Mouse (Mus musculus) testis, adult 2 months (tissue): Measurements from ENCODE around the gene Fcer1g. TPM values are rescaled to one million over a fixed set of nuclear protein-coding genes. Genes with fewer than 3 reads are reported as not detected.
A peak's percentile ranks its signal among the peaks of the same experiment; 100 is the strongest.

Experiments
- H3K27ac ChIP-seq: fragments of 200-500 bp; 2 replicates; pipeline ENCODE4 v1.5.1; 2012; ENCODE audit warnings: low read depth, low read length; ENCODE audit not compliant: control insufficient read depth, insufficient read depth
- H3K27me3 ChIP-seq: fragments of 200-500 bp; 2 replicates; pipeline ENCODE4 v1.6.1; 2012; ENCODE audit warnings: mild to moderate bottlenecking, low read length, moderate library complexity; ENCODE audit not compliant: control insufficient read depth, insufficient read depth
- H3K36me3 ChIP-seq: fragments of 200-500 bp; 2 replicates; pipeline ENCODE4 v1.6.1; 2012; ENCODE audit warnings: mild to moderate bottlenecking, low read length; ENCODE audit not compliant: control insufficient read depth, insufficient read depth
- H3K4me1 ChIP-seq: fragments of 200-500 bp; 2 replicates; pipeline ENCODE4 v1.6.1; 2012; ENCODE audit warnings: low read length; ENCODE audit not compliant: control insufficient read depth, insufficient read depth
- H3K4me3 ChIP-seq: fragments of 200-500 bp; 2 replicates; pipeline ENCODE4 v1.5.1; 2012; ENCODE audit warnings: low read depth, mild to moderate bottlenecking, low read length, moderate library complexity, mixed read lengths; ENCODE audit not compliant: control insufficient read depth
- CTCF ChIP-seq: fragments of 200-500 bp; IDR thresholded peaks from 2 replicates; pipeline ENCODE4 v1.5.1; 2012; ENCODE audit warnings: low read depth, mild to moderate bottlenecking, inconsistent platforms, low read length, moderate library complexity; ENCODE audit not compliant: control insufficient read depth, insufficient read depth, insufficient replicate concordance
- POLR2A ChIP-seq: fragments of 200-500 bp; IDR thresholded peaks from 2 replicates; pipeline ENCODE4 v1.6.1; 2012; ENCODE audit warnings: low read depth, mild to moderate bottlenecking, inconsistent platforms, low read length, moderate library complexity; ENCODE audit not compliant: control insufficient read depth
- polyA plus RNA-seq: library from polyadenylated mRNA; depleted of rRNA; stranded (reverse); fragments of >200 nt; gene quantifications from 2 replicates; pipeline ENCODE4 v1.2.3, GENCODE M21; 2012; rRNA removed

Gene Fcer1g
- polyA plus RNA-seq, 1 experiment = 8.2 TPM

- Histone ChIP-seq H3K27ac (peak overlapping the region; percentile 17; the same call in 1 of the 2 replicates), H3K36me3 (no peaks in the 10 kb centered on the region), H3K4me1 (peaks cover 13% of the 10 kb centered on the region), H3K4me3 (no peak overlapping the region), H3K27me3 (no peaks in the 10 kb centered on the region)
- TF ChIP-seq CTCF = no peak
- no peak for TF ChIP-seq POLR2A
Observed at GRCm38 (mm10) chr1:171187851-171188700, 46.1 kb downstream of the Fcer1g start.

GRCm38 (mm10) chr1:171185655-171186054 is 48.5 kb downstream of the Fcer1g start:
- Histone ChIP-seq H3K4me3 (no peak overlapping the region), H3K36me3 (no peaks in the 10 kb centered on the region), H3K4me1 (peaks cover 10% of the 10 kb centered on the region), H3K27ac (no peak overlapping the region), H3K27me3 (no peaks in the 10 kb centered on the region)
- TF ChIP-seq POLR2A = no peak
- TF ChIP-seq CTCF = no peak

- TF ChIP-seq POLR2A = no peak
- TF ChIP-seq CTCF = no peak
- H3K4me3 ChIP-seq = no peak overlapping the region
- H3K27me3 ChIP-seq = no peaks in the 10 kb centered on the region
- H3K4me1 ChIP-seq = peaks cover 3% of the 10 kb centered on the region
- H3K36me3 ChIP-seq = no peaks in the 10 kb centered on the region
- no peak overlapping the region for H3K27ac ChIP-seq
Observed at GRCm38 (mm10) chr1:171184314-171184713, 49.9 kb downstream of the Fcer1g start.

- TF ChIP-seq CTCF (no peak), POLR2A (no peak)
- Histone ChIP-seq H3K4me3 (no peak overlapping the region), H3K27ac (no peak overlapping the region), H3K36me3 (no peaks in the 10 kb centered on the region), H3K27me3 (no peaks in the 10 kb centered on the region), H3K4me1 (peaks cover 2% of the 10 kb centered on the region; the same call in 1 of the 2 replicates)
Observed at GRCm38 (mm10) chr1:171183620-171184019, 50.5 kb downstream of the Fcer1g start.

- Histone ChIP-seq H3K4me3 (no peak overlapping the region), H3K27me3 (no peaks in the 10 kb centered on the region), H3K4me1 (no peaks in the 10 kb centered on the region), H3K36me3 (no peaks in the 10 kb centered on the region), H3K27ac (no peak overlapping the region)
- TF ChIP-seq POLR2A (no peak), CTCF (no peak)
Observed at GRCm38 (mm10) chr1:171183025-171183424, 51.1 kb downstream of the Fcer1g start.

Other genes starting within 250 kb of the Fcer1g start
- not detected in 2 replicates for gene Fcgr4, start 215.4 kb downstream of the Fcer1g start, polyA plus RNA-seq
- 30.9 and 52.1 TPM in 2 replicates for gene Fcgr3, start 169.4 kb downstream of the Fcer1g start, polyA plus RNA-seq
- 309 and 314 TPM in 2 replicates for gene Cfap126, start 120.4 kb downstream of the Fcer1g start, polyA plus RNA-seq
- 85.3 and 105 TPM in 2 replicates for gene Sdhc, start 83.8 kb downstream of the Fcer1g start, polyA plus RNA-seq
- gene Mpz, start 83.7 kb downstream of the Fcer1g start, polyA plus RNA-seq = 2.8 and 3.0 TPM in 2 replicates
- 2.9 and 4.6 TPM in 2 replicates for gene Pcp4l1, start 38.1 kb downstream of the Fcer1g start, polyA plus RNA-seq
- gene Nr1i3, start 20.4 kb downstream of the Fcer1g start, polyA plus RNA-seq = 0.04 and 0.16 TPM in 2 replicates
- gene Tomm40l, start 11.9 kb downstream of the Fcer1g start, polyA plus RNA-seq = 4.5 and 6.5 TPM in 2 replicates
- 8.0 and 8.3 TPM in 2 replicates for gene Apoa2, start 9.3 kb downstream of the Fcer1g start, polyA plus RNA-seq
- 0.52 and 1.0 TPM in 2 replicates for gene Adamts4, start 16.1 kb upstream of the Fcer1g start, polyA plus RNA-seq
- 86.0 and 91.4 TPM in 2 replicates for gene Ndufs2, start 17.0 kb upstream of the Fcer1g start, polyA plus RNA-seq
- 25.0 and 32.3 TPM in 2 replicates for gene B4galt3, start 36.0 kb upstream of the Fcer1g start, polyA plus RNA-seq
- 7.1 and 8.7 TPM in 2 replicates for gene Ppox, start 46.8 kb upstream of the Fcer1g start, polyA plus RNA-seq
- gene Usp21, start 53.6 kb upstream of the Fcer1g start, polyA plus RNA-seq = 38.4 and 38.7 TPM in 2 replicates
- gene Ufc1, start 60.7 kb upstream of the Fcer1g start, polyA plus RNA-seq = 19.1 and 20.0 TPM in 2 replicates
- gene Dedd, start 94.8 kb upstream of the Fcer1g start, polyA plus RNA-seq = 158 and 176 TPM in 2 replicates
- 74.2 and 82.8 TPM in 2 replicates for gene Nit1, start 111.3 kb upstream of the Fcer1g start, polyA plus RNA-seq
- gene Pfdn2, start 111.3 kb upstream of the Fcer1g start, polyA plus RNA-seq = 23.9 and 25.8 TPM in 2 replicates
- gene Klhdc9, start 126.4 kb upstream of the Fcer1g start, polyA plus RNA-seq = 10.6 and 10.9 TPM in 2 replicates
- gene Nectin4, start 135.7 kb upstream of the Fcer1g start, polyA plus RNA-seq = 6.5 and 8.5 TPM in 2 replicates
- gene Arhgap30, start 154.6 kb upstream of the Fcer1g start, polyA plus RNA-seq = 8.0 and 11.5 TPM in 2 replicates
- 24.4 and 28.8 TPM in 2 replicates for gene Usf1, start 176.9 kb upstream of the Fcer1g start, polyA plus RNA-seq
- gene Tstd1, start 184.5 kb upstream of the Fcer1g start, polyA plus RNA-seq = 0.82 and 1.4 TPM in 2 replicates
- 20.2 and 28.6 TPM in 2 replicates for gene F11r, start 203.2 kb upstream of the Fcer1g start, polyA plus RNA-seq